Mouse (Mus musculus): ENCODE measurements at regions not wholly inside any gene's neighbourhood (a gene's known extent, or its start where the extent isn't known, plus 50 kb on each side); places are given as distances from the start of the nearest gene placed in this dataset.

DNA sequence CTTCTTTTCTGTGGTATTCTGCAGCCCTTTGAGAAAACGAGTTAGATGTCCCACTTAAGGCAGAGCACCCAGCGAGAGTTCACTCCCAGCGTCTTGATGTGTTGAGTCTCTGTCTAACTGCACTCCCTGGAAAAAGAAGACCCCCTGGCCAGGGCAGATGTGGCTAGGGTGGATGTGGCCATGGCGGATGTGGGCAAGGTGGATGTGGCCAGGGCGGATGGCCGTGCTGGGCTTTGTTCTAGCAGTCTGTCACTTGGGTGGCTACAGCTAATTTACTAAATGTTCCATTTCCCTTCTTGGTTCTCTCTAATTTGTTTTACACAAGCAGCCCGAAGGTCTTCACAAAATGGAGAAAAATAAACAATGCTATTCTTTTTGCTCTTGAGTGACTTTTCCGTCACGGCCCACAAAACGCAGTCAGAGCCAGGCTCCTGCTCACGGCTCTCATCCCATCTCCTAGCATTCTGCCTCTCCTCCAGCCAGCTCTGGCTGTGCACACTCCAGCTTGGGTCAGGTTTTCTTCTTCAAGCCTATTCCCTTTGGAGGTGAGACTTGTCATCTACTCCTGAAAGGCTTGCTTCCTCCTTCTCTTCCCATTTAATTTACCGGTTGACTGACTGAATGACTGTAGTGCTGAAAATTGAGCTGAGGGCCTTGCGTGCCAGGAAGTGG is 173.4 kb upstream of the Ccdc122 start:
- DNase-seq, result no peak

DNA sequence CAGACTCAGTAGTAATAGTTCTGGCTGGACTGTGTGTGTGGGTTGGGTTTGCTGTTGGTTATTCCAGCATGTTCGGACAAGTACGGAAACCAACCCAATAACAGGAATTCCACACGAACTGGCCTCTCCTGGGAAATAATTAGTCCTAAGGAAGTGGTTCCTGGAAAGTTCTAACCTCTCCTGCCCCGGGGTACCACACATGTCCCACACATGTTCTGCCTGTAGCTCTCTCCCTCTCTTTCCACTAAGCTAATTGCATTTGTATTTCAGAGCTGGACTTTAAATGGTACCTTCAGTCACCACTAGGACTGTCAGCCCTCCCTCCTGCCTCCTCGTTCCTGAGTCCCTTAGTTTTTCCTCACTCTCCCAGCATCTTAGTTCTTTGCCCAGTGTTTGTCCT is 178.2 kb upstream of the Ccdc122 start:
- DNase-seq, result no peak

DNA sequence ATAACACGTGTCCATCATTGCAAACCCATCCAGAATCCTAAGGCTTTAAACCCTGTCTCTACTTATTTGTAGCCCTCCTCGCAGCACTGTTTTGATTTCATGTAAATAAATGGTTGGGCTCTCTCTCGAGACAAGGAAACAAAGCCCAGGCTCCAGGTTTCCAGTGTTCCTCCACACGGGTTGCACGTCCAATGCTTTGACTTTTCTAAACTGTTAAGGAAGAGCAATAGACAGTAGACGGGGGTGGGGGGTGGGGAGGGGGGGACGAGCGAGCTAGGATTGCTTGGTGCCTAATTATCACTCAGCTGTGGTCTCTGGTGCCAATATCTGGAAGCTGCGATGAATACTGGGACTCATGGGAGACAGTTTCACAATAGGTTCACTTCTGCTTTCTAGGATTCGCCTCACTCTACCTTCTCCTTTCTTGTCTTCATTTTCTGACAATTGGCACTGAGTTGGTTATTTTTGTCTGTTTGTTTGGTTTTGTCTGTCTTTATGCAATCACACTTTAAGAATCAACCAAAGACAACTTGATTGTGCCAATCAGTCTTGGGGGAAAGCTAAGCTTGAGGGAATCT is 179.3 kb upstream of the Ccdc122 start:
- DNase-seq, result no peak

DNA sequence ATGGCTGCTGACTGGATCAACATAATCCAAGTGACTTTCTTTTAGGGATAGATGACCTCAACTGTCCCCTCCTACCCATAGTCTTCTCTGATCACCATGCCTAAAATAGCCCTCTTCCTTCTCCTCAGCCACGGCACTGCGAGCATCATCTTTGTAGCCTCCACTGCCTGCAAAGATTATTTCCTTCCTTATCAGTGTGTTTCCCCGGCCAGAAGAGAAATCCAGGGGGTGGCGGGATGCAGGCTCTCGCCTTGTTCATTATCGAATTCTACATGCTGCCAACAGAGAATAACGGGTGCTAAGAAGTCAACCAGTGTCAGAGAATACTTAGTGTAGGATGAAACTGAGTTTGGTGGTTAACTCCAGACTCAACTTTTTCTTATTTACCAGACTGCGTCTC is 180.0 kb upstream of the Ccdc122 start:
- DNase-seq, result no peak

DNA sequence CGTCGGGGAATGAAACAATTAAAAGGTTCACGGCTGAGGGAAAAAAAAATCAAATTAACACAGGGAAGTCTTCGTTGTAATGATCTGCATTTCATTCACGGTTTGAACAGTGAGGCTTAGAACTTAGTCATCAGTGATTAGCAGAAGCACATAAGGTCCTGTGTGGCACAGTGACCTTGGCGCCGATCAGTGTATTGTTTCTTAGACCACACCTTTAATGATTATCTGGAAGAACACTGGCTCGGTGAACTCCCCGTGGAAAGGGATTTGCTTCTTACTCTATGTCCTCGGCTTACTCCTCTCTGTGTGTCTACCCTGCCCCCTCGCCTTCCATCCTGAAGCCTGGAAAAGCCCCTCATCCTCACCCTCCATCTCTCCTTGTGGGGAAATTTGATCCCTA is 181.6 kb upstream of the Ccdc122 start:
- DNase-seq, result no peak

DNA sequence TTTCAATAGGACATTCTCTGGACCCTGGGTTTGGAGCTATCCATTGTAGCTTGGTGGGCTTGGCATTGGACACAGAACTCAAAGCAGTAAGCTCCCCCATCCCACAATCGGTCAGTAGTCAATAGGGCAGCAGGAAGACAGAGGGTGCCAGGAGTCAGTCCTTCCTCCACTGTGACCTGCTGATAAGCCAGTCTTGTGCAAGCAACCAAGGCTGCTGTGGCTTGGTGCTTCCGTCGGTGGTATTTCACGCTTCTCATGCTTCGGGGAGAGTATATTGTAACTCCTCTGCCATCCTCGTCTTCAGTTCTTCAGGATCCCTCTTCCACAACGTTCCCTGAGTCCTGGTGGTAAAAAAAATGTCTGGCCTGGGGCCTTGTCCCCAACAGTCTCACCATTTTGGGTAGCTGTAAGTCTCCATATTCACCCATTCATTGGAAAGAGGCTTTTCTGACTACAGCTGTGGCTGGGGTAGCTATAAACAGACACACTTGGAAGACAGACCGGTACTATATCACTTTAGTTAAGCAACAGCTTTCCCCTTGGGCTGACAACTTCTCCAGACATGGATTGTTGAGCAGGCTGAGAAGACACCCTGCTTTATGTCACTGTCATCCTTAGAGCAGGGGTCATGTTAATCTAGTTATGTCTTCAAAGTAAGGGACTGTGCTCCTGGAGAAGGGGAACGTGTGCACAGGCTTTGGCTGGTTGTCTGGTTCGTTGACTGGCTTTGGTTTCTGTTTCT is 184.9 kb upstream of the Ccdc122 start:
- no peak for DNase-seq

DNA sequence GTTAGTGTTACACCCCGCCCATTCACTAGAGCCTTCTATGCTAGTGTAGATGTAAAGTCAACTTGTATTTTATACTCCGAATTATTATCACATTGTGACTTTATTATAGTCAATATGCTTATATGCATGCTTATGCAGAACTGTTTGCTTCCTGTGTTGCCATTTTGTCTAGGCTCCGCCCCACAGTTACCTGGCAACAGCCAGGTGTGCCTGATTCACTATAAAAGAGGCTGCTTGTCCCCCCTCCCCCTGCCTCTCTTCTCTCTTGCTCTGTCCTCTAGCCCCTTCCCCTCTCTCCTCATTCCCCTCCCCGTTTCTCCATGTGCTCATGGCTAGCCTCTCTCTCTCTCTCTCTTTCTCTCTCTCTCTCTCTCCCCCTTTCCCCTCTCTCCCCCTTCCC is 185.9 kb upstream of the Ccdc122 start:
- DNase-seq, result no peak

DNA sequence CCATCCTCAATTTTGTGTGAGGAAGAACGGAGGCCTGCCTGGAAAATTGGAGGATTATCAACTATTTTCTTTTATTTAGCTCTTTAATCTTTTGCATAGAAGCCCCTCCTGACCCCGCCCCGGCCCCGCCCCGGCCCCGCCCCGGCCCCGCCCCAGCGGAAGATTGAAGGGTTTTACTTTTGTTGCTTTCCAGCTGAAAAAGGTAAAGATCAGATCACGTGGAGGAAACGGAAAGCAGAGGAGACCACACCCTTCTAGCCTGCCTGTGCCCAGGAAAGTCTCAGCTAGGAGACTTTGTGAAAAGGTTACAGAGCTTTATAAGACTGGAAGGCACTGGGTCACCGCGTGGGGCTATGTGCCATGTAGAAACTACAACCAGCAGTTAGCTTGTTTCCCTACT is 186.5 kb upstream of the Ccdc122 start:
- DNase-seq, result no peak

DNA sequence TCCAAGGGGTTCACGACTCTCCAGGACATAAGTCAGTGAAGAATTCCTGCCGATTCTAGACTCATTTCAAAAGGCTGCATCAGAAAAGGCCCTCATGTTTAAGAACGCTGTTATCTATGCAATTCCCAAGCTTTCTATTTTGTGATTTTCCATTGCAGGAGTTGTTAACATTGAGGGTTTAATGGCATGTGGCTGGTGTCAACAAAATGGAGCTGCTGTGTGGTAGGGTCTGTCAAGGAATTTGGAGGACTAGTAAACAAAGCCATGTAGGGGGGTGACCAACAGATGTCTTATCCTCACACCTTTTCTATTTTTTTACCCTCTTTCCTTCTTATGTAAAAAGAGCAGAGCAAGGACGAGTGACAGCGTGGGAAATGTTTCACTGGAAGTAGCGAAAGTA is 186.9 kb upstream of the Ccdc122 start:
- no peak for DNase-seq

DNA sequence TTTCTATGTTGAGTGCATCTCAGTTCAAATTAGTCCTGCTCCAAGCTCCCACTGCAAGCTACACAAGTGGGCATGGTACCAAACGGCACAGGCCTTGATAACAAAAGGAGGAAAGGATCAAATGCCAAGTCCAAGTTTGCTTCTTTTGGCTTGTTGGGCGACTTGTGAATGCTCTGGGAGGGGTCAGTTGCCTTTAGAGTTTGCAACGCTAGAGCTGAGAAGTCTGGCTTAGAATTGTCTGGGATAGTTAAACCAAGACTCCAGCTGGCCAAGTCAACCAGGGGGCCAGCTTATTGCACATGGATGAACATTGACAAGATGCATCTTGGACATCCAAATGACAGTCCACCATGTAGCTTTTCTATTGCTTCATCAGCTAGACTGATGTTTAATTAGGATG is 187.5 kb upstream of the Ccdc122 start:
- no peak for DNase-seq

DNA sequence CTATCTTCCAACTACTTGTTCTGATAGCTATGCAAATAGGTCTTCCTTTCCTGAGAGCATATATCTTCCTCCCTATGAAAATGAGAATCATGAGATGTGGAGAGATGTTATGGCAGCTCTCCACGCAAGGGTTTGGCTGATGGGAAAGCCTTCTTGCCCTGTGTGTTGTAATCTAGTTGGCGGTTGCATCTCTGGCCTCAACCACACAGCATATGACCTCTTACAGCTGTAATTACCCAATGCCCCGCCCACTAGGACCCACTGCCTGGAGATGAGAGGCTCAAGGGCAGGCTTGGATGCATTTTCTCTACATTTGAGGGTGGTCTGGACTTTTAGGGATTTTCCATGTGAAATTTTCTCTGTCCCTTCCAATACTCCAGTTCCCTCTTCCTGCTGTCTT is 190.9 kb upstream of the Ccdc122 start:
- DNase-seq, result no peak

DNA sequence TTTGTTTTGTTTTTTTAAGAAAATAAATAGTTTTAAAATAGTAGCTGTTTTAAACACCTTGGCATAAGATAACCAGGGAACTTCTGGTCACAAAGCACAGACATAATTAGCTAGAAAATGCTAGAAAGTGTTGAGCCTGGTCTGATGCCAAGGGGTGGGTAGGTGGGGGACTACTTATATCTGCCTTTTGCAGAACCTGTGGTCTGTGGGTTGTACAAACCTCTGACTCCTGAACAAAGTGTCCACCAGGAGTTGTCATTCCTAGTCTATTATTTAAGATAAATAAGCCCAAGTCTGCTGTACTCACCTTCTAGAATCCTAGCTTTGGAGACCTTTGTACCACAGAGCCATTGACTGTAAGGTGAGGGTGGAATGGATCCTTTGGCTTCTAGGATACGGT is 191.9 kb upstream of the Ccdc122 start:
- DNase-seq, result no peak

DNA sequence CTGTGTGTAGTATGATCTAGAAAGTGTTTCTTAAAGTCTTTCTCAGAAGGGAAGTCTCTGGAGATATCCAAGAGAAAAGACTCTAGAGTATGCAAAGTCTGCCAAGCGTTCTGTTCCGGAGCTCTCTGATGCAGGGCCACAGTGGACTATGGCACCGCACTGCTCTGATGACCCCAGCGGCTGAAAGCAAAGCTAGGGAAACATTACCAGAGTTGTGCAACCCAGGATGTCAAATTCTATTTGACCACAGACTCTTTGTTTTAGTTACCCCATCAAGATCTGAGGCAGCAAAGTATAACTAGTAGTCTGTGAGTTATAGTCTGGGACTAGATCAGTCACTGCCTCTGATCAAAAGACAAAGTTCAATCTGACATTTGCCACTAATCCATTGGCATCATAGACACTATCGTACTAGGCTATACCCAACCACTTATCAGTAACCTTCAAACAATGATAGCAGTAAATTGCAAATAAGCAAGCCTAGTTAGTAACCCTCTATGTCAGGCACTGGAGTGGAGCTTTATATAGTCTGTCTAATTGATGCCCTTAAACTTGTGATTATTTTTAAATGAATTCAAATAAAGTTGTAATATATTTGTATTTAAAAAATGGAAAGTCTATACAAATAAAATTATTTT is 198.9 kb upstream of the Ccdc122 start:
- DNase-seq, result no peak

DNA sequence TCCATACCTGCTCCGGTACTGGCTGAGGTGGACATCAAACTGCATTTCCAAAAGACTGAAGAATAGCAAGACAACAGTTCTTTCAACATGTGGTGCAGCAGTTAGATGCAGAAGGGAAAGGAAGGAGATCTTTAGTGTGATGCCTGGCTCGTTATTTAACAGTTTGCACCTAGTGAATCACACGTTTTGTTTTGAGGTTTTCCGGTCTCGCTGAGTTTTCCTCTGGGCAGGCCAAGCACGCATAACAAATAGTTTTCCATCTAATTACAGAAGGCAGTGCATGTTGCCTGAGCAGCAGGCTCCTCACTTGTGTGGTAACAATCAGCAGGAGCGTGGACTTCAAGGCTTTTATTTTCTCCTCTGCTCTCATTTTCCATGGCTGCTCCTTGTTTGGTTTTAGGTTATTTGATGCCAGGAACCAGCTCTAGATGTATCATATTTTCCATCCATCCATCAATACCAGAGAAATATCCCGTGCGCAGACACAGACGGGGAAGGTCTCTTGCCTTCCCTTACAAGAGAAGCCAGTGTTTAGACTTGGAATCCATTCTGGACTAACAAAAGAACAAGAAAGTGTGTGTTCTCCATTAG is 199.6 kb upstream of the Ccdc122 start:
- DNase-seq, result no peak

DNA sequence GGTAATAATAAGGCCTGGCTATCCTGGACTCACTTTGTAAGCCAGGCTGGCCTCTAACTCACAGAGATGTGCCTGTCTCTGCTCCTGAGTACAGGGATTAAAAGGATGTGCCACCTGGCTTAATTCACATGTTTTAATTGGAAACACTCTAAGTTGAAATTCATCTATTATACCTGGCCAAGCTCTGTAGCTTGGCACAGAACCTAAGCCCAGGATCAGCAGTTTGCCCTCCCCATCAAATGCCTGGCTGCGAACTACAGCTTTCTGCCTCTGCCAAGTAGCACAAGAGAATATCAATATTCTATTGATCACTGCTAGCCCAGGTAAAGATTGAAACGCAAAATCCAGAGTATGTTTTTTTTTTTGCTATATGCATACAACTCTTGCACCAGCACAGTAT is 200.3 kb upstream of the Ccdc122 start:
- DNase-seq, result no peak

DNA sequence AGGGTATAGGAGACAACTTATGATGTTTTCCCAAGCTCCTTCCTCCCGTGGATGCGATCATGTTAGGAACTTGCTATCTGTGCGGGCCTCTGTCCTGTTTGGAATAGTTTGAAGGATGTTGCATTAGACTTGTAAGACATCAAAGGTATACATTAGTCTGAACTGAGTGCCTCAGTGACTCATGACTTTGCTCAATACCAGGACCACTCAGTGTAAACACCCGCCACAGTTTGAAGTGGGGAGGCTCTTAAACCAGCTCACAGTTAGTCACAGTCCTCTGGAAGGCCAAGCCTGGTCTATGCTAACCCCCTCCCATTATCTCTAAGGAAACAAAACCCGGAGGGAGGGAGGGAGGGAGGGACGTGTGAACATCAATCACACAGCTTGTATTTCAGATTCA is 202.5 kb upstream of the Ccdc122 start:
- DNase-seq, result no peak

DNA sequence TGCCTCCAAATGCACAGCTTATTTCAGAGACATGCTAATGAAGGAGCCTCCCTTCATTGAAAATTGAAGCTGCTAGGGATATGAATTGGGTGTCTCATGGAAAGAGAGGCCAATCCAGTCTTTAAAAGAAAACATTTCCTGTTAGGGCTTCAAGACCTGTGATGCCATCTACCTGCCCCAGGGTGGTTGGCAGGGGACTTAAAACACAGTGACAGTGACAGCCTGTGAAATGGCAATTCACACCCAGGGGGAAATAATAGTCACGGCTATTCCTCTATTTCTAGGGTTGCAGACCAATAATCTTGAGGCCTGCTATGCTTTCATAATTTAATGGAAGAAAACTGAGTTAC is 207.4 kb upstream of the Ccdc122 start:
- no peak for DNase-seq

DNA sequence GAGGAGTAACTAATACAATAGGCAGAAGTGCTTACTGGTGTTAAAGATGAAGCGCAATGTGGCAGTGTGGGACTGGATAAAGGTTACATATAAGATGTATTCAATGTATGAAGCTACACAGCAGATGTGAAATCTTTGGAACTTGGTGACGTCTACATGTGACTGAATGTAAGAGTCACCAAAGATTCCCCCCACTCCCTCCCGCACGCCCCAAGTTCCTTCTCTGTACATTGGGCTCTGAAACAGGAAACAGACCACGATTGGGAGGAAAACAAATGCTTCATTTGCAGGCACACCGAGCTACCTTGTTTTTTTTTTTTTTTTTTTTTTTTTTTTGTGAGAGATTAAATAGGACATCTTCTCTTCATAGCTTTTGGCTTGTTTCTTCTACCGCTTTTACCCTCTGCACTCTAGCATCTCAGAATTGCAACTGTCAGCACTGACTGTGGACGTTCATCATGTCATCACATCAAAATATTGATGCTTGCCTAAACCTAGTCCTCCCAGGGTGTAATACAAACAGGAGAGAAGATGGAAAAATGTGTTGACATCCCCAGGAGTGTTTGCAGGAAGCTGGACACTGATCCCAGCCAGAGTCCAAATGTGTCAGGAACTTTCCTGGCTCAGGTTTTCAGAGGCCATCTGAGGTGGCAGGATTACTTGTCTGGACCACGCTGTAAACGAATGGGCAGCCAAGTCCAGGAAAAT is 208.0 kb upstream of the Ccdc122 start:
- DNase-seq, result no peak

DNA sequence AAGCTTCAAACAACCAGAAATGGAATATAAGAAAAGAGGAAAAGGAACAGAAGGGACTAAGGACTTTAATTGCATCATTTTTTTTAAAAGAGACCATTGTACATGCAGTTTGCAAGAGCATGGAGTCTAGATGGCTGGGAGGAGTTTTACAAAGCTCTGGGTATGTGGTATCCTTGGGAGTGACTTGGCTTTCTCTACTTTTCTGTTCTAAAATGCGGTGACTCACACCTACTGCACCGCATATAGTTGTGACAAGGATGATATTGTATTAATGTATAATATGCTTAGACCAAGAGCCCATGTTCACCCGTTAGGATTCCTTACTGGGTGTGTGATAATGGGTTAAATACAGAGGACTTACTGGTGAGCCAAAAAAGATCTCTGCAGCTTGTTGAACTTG is 212.5 kb upstream of the Ccdc122 start:
- no peak for DNase-seq

DNA sequence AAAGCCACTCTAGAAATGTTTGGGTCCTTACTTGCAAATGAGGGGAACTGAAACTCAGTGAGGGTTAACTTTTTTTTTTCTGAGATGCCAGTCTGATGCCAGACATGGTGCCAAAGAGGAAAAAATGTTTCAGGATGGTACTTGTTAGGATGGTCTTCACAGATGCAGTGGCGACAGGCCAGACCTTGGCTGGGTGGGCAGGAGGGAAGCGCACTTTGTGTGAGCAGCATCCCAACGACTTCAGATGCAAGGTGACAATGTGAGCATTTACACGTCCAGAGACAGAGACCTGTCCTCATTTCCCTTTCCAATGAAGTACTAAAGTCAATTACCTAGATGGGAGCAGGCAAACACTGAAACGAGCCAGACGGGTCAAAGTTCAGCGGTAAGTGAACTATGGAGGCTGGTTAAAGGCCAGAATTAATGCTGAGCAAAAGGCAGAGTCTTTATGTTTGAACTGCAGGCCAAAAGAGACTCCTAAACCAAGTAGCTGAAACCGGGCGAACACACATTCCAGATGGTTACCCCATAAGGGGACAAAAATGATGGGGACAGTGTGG is 213.7 kb upstream of the Ccdc122 start:
- no peak for DNase-seq

DNA sequence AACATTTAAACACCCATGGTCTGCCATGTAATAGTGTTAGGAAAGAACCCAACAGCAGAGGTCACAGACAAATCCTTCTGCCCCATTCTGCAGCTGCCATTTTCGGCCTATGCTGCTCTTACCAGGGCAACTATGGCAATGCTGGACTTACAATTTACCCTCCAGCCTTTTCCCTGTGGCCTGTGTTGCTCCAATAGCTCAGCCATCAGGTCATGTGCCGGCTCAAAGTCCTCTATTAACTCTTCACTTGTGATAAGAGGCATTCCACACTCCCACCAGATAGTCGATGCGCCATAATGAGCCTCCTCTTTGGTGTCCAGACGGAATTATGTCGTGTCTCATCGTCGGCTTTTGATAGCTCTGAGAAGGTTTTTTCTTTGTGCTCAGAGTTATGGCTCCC is 214.7 kb upstream of the Ccdc122 start:
- DNase-seq, result no peak

DNA sequence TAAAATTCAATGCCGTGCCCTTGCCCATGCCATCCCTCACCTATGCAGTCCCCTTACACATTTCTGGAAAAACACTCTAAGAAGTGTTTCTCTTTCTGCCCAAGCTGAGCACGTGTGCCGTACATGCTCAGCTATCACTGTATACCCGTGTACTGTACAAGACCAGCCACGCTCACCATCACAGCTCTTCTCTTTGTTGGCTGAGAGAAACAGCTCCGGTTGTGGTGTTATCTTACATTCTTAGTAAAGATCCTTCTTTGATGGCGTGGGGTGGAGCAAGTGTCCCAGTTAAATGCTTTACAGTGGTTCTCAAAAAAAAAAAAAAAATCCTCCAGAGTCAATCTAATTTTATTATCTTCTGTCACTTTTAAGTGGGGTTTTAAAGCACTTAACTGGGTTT is 215.1 kb upstream of the Ccdc122 start:
- no peak for DNase-seq

DNA sequence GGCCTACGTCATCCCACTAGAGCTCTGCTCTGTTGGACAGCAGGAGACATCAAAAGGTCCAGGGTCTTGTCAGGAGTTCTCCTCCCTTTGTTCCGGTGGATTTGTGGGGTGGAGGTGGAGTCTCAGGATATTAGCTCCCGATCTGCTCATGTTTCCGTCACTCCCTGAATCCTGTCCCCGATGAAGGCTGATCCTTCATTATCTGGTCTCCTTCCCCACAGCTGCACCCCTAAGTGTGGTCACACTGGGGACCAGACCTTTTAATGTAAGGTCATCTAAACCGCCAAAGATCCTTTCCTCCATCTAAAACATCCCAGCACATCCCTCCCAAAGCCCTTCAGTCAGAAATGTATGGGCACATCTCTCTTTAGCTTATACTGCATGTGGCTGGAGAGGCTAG is 215.6 kb upstream of the Ccdc122 start:
- no peak for DNase-seq
